Mouse (Mus musculus): ENCODE data around the gene Rhbdl1. TPM values are rescaled to one million over a fixed set of nuclear protein-coding genes. Genes with fewer than 3 reads are reported as not detected.

Gene Rhbdl1
- polyA plus RNA-seq, 1 experiment from 2014 or later = 2.7 TPM

DNA sequence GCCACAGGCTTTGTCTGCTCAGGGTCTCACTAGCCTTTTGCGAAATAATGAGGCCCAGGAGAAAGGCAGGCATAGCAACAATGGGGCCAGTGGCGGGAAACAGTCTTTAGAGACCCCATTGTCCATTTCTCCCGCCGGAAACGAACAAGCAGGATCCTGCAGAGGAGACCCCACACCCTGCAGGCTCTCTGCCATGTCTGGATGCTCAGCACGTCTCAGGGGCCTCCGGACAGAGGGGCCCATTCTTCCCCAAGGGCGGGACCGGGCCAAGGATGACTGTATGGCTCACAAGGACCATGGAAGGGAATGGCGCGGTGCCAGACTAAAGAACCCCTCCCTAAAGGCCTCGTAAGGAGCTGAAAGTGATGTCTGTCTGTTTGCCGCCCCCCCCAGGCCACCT lies 42.9 kb downstream of the Rhbdl1 start:
- H3K27ac ChIP-seq (ENCODE audit: low read length) = peak overlapping the region; percentile 98; the same call in 1 of the 2 replicates
- peaks cover 7% of the 10 kb centered on the region for H3K36me3 ChIP-seq (ENCODE audit: control insufficient read depth, insufficient read depth, low read length)
- no peaks in the 10 kb centered on the region for H3K27me3 ChIP-seq (ENCODE audit: control insufficient read depth, insufficient read depth, low read length)
- no peaks in the 10 kb centered on the region for H3K9me3 ChIP-seq (ENCODE audit: control insufficient read depth, low read depth, low read length)
- H3K9ac ChIP-seq (replicated peaks; ENCODE audit: low read depth, low read length) = no peak overlapping the region
- ATAC-seq (ENCODE audit: insufficient number of reproducible peaks, insufficient read depth, low FRiP score, low read depth) = no peak
- no peak overlapping the region for H3K4me3 ChIP-seq (ENCODE audit: low read depth, low read length)
- peaks cover 38% of the 10 kb centered on the region for H3K4me1 ChIP-seq (ENCODE audit: control insufficient read depth, insufficient read depth, low read length)
- 80% methylated on average over 13 of the region's 13 CpGs for whole genome bisulfite sequencing
- 0 out of 2 replicates have a peak overlapping the region, but pooled peaks have one; percentile 7 for H3K4me2 ChIP-seq (replicated peaks; ENCODE audit: low read depth, low read length)

DNA sequence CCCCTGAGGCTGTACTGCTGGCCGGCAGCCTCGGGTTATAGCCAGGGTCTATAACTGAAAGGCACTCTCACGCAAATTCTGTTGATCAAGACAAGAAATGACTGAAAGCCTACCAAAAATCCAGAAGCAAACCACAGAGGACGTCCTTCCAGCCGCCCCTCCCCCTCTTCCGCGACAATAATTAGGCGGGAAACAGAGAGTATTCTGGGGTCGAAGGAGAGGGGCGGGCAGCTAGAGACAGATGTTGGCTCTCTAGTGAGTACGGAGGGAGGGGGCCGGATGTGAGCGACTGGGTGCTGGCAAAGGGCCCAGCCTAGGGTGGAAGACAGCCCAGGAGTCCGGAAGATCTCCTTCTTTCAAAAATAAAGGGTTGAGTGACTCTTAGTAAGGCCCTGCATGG lies 44.5 kb downstream of the Rhbdl1 start, which contains the start of gene Fam173a:
TSS of gene Fam173a (minus strand) at position 287 of the 400 bp plus-strand sequence.
- Histone ChIP-seq H3K9me3 (ENCODE audit: control insufficient read depth, low read depth, low read length) (no peaks in the 10 kb centered on the region), H3K4me3 (ENCODE audit: low read depth, low read length) (peak within 1 kb of the TSS; percentile 85), H3K4me1 (ENCODE audit: control insufficient read depth, insufficient read depth, low read length) (peaks cover 37% of the 10 kb centered on the region), H3K4me2 (replicated peaks; ENCODE audit: low read depth, low read length) (peak within 1 kb of the TSS; percentile 85), H3K9ac (replicated peaks; ENCODE audit: low read depth, low read length) (peak within 1 kb of the TSS; percentile 54), H3K27me3 (ENCODE audit: control insufficient read depth, insufficient read depth, low read length) (no peaks in the 10 kb centered on the region), H3K36me3 (ENCODE audit: control insufficient read depth, insufficient read depth, low read length) (peaks cover 11% of the 10 kb centered on the region), H3K27ac (ENCODE audit: low read length) (peak within 1 kb of the TSS; percentile 98)
- peak; percentile 76 for ATAC-seq (ENCODE audit: insufficient number of reproducible peaks, insufficient read depth, low FRiP score, low read depth)
- under 1% methylated on average over 14 of the region's 14 CpGs for WGBS

DNA sequence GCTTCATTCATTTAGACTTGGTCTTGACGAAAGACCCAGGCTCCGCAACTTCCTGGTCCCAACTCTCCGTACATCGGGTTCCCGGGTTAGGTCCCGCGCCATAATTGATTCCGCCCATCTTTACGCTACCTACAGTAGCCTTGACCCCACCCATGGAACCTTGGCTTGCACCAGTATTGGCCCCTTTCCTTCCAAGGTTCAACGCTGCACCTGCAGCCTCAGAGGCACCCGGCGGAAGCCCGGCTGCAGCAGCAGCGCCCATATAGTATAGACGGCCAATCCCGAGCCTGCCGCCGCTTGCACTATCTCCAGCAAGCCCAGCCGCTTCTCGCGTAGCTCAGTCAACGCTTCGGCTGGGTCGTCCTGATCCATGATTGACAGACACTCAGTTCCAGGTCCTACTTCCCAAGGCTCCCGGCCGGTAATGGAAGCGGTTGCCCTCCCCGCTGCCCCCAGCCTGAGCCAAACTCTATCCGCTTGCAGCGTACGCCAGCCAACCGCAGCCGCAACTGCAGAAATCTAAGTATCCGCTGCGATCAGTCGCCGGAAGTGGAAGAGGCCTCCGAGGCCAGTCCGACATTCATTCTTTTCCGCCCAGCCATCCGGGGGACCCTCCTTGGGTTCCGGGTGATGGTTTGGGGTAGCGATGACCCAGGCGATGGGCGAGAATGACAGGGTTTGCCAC lies 45.1 kb downstream of the Rhbdl1 start:
- Histone ChIP-seq H3K36me3 (ENCODE audit: control insufficient read depth, insufficient read depth, low read length) (peaks cover 11% of the 10 kb centered on the region), H3K27me3 (ENCODE audit: control insufficient read depth, insufficient read depth, low read length) (no peaks in the 10 kb centered on the region), H3K4me3 (ENCODE audit: low read depth, low read length) (peak overlapping the region; percentile 85), H3K9ac (replicated peaks; ENCODE audit: low read depth, low read length) (peak overlapping the region; percentile 54), H3K27ac (ENCODE audit: low read length) (peak overlapping the region; percentile 98), H3K4me1 (ENCODE audit: control insufficient read depth, insufficient read depth, low read length) (peaks cover 33% of the 10 kb centered on the region), H3K9me3 (ENCODE audit: control insufficient read depth, low read depth, low read length) (no peaks in the 10 kb centered on the region), H3K4me2 (replicated peaks; ENCODE audit: low read depth, low read length) (peak overlapping the region; percentile 85)
- ATAC-seq (ENCODE audit: insufficient number of reproducible peaks, insufficient read depth, low FRiP score, low read depth) = peak; percentile 59; the same call in 1 of the 2 replicates
- under 1% methylated on average over 45 of the region's 45 CpGs for WGBS

DNA sequence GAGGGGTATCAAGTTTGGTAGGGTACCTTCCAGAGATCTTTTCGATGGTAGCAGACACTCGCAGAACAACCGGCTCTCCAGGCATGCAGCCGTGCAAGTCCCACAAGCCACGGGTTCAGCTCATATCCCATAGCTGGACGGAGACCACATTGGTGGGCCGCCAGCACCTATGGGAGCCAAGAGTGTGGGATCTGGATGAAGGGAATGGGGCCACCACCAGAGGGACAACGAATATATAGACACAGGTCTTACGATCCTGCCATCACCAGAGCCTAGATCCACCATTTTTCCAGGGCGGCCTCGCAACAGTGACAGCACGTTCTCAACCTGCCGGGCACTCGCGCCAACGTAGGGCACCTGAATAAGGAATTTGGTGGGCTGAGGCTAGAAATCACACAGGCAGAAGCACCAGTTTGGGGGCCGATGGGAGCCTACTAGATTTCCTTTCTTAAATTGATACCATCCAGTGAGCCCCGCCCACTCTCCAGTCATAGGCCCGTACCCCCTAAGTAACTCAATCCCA lies 45.7 kb downstream of the Rhbdl1 start:
- ATAC-seq (ENCODE audit: insufficient number of reproducible peaks, insufficient read depth, low FRiP score, low read depth) = no peak
- H3K9ac ChIP-seq (replicated peaks; ENCODE audit: low read depth, low read length) = peak overlapping the region; percentile 54; the same call in 1 of the 2 replicates
- peaks cover 33% of the 10 kb centered on the region for H3K4me1 ChIP-seq (ENCODE audit: control insufficient read depth, insufficient read depth, low read length)
- 25% methylated on average over 19 of the region's 19 CpGs for WGBS
- H3K27ac ChIP-seq (ENCODE audit: low read length) = no peak overlapping the region; the same call in 1 of the 2 replicates
- H3K4me2 ChIP-seq (replicated peaks; ENCODE audit: low read depth, low read length) = peak overlapping the region; percentile 85
- peaks cover 11% of the 10 kb centered on the region for H3K36me3 ChIP-seq (ENCODE audit: control insufficient read depth, insufficient read depth, low read length)
- no peaks in the 10 kb centered on the region for H3K9me3 ChIP-seq (ENCODE audit: control insufficient read depth, low read depth, low read length)
- no peaks in the 10 kb centered on the region for H3K27me3 ChIP-seq (ENCODE audit: control insufficient read depth, insufficient read depth, low read length)
- peak overlapping the region; percentile 85 for H3K4me3 ChIP-seq (ENCODE audit: low read depth, low read length)

DNA sequence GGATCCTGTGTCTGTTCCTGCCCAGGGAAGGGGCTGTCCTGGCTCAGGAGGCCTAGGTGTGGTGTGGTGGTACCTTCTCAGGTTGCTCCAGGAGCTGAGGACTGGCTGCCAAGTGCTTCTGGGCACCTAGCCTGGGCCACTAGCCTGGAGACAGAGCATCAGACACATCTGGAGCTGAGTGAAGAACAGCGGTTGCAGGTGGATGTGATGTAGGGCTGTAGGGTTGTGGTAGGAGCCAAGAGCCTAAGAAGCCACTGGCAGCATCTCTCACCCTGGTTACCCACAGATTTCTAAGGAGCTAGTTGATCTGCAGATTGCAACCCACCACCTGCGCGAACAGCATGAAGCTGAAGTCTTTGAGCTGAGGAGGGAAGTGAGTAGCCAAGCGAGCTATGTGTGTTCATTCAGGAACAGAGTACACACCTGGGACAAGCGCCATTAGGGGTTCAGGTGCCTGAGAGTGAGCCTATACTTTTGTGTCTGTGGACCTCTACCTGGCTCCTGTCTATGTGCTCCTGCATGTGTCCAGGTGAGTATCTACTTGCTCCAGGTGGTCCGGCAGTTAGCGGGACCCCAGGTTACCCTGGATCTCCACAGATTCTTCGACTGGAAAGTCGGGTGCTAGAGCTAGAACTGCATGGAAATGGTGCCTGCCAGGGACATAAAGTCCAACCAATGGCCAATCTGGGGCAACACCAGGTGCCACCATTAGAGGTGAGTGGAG lies 50.2 kb downstream of the Rhbdl1 start:
- no peak overlapping the region for H3K9ac ChIP-seq (replicated peaks; ENCODE audit: low read depth, low read length)
- WGBS = 94% methylated on average over 9 of the region's 9 CpGs
- no peak for ATAC-seq (ENCODE audit: insufficient number of reproducible peaks, insufficient read depth, low FRiP score, low read depth)
- H3K9me3 ChIP-seq (ENCODE audit: control insufficient read depth, low read depth, low read length) = no peaks in the 10 kb centered on the region
- H3K4me2 ChIP-seq (replicated peaks; ENCODE audit: low read depth, low read length) = no peak overlapping the region
- no peaks in the 10 kb centered on the region for H3K27me3 ChIP-seq (ENCODE audit: control insufficient read depth, insufficient read depth, low read length)
- H3K27ac ChIP-seq (ENCODE audit: low read length) = no peak overlapping the region
- H3K4me3 ChIP-seq (ENCODE audit: low read depth, low read length) = no peak overlapping the region
- peaks cover 19% of the 10 kb centered on the region for H3K4me1 ChIP-seq (ENCODE audit: control insufficient read depth, insufficient read depth, low read length)
- peaks cover 25% of the 10 kb centered on the region for H3K36me3 ChIP-seq (ENCODE audit: control insufficient read depth, insufficient read depth, low read length)

DNA sequence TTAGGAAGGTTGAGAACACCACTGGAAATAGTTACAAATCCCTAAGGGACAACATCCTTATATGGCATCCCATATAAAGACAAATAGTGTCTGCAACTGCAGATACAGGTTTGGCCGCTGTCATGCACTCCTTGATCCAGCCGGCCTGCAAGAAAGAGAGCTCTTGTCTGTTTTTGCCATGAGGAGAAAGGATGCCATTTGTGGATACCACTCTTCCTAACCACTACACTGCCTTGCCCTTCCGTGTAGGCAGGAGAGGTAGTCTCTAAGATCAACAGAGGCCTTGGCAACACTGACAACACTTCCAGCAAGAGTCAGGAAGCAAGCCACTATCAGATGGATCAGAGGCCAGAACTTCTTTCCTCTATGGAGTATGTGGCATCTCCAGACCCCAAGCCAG lies 50.8 kb downstream of the Rhbdl1 start, which contains the start of gene Ccdc78:
TSS of gene Ccdc78 (plus strand) at position 301 of the 400 bp plus-strand sequence.
- H3K27ac ChIP-seq (ENCODE audit: low read length) = peak within 1 kb of the TSS; percentile 77
- H3K27me3 ChIP-seq (ENCODE audit: control insufficient read depth, insufficient read depth, low read length) = no peaks in the 10 kb centered on the region
- peaks cover 32% of the 10 kb centered on the region for H3K36me3 ChIP-seq (ENCODE audit: control insufficient read depth, insufficient read depth, low read length)
- no peaks in the 10 kb centered on the region for H3K9me3 ChIP-seq (ENCODE audit: control insufficient read depth, low read depth, low read length)
- peak within 1 kb of the TSS; percentile 92 for H3K4me2 ChIP-seq (replicated peaks; ENCODE audit: low read depth, low read length)
- no peak for ATAC-seq (ENCODE audit: insufficient number of reproducible peaks, insufficient read depth, low FRiP score, low read depth)
- 77% methylated on average over 3 of the region's 3 CpGs for WGBS
- H3K4me3 ChIP-seq (ENCODE audit: low read depth, low read length) = peak within 1 kb of the TSS; percentile 67
- peaks cover 16% of the 10 kb centered on the region for H3K4me1 ChIP-seq (ENCODE audit: control insufficient read depth, insufficient read depth, low read length)
- H3K9ac ChIP-seq (replicated peaks; ENCODE audit: low read depth, low read length) = peak within 1 kb of the TSS; percentile 43

DNA sequence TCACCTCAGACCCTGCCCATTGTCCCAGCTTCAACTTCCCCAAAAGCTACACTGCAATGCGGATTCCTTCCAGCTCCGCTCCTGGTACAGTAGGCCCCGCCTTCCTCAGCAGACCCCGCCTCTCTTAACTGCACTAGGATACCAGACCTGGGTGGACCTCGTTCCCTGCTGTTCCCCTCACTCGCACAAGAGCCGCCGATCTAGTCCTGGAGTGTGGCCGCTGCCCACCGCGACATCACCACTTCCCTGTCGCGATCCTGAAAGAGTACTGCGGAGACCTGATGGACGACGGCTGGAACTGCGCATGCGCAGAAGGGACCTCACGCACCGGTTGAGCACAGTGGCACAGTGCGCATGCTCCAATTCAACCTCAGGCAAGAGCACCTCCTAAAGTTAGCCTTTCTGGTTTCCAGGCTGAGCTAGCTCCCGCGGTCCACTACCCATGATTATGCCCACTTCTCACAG lies 51.8 kb downstream of the Rhbdl1 start, which contains the start of gene Haghl:
TSS of gene Haghl (minus strand) at position 393 of the 465 bp plus-strand sequence.
- Histone ChIP-seq H3K36me3 (ENCODE audit: control insufficient read depth, insufficient read depth, low read length) (peaks cover 37% of the 10 kb centered on the region), H3K27me3 (ENCODE audit: control insufficient read depth, insufficient read depth, low read length) (no peaks in the 10 kb centered on the region), H3K27ac (ENCODE audit: low read length) (peak within 1 kb of the TSS; percentile 77), H3K4me3 (ENCODE audit: low read depth, low read length) (peak within 1 kb of the TSS; percentile 67), H3K4me2 (replicated peaks; ENCODE audit: low read depth, low read length) (peak within 1 kb of the TSS; percentile 92), H3K9ac (replicated peaks; ENCODE audit: low read depth, low read length) (peak within 1 kb of the TSS; percentile 43), H3K4me1 (ENCODE audit: control insufficient read depth, insufficient read depth, low read length) (peaks cover 8% of the 10 kb centered on the region), H3K9me3 (ENCODE audit: control insufficient read depth, low read depth, low read length) (no peaks in the 10 kb centered on the region)
- WGBS = 1% methylated on average over 23 of the region's 23 CpGs
- ATAC-seq (ENCODE audit: insufficient number of reproducible peaks, insufficient read depth, low FRiP score, low read depth) = peak; percentile 80
